Mouse (Mus musculus) olfactory bulb, adult 2 months (tissue): ENCODE data around the gene Tpk1.

Experiments
- CTCF ChIP-seq: fragments of 200-500 bp; IDR thresholded peaks from 2 replicates; pipeline ENCODE4 v1.5.1; 2012; ENCODE audit warnings: low read depth, mild to moderate bottlenecking, low read length, moderate library complexity; ENCODE audit not compliant: insufficient read depth
- POLR2A ChIP-seq: fragments of 200-500 bp; IDR thresholded peaks from 2 replicates; pipeline ENCODE4 v1.6.1; 2012; ENCODE audit warnings: mild to moderate bottlenecking, low read depth, low read length, moderate library complexity; ENCODE audit not compliant: insufficient read depth

DNA sequence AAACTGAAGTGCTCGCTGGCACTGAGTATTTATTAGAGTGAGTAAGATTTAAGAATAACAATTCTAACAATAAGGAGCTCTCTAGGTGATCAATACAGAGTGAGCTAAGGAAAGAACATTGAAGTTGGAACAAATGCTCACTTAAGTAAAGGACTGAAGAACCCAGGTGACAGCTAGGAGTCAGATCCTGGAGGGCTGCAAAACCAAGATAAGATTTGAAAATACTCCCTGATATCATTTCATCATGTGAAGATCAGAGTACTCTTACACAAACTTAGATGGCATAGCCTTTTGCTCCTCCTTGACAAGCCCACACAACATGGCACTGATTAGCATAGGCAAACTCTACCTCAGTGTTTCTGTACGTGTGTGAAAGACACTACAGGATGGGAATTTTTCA is 4.3 kb downstream of the Tpk1 start:
- TF ChIP-seq CTCF (no peak), POLR2A (no peak)
